Mouse (Mus musculus): Measurements from ENCODE around the gene Camta2.

Gene Camta2

DNA sequence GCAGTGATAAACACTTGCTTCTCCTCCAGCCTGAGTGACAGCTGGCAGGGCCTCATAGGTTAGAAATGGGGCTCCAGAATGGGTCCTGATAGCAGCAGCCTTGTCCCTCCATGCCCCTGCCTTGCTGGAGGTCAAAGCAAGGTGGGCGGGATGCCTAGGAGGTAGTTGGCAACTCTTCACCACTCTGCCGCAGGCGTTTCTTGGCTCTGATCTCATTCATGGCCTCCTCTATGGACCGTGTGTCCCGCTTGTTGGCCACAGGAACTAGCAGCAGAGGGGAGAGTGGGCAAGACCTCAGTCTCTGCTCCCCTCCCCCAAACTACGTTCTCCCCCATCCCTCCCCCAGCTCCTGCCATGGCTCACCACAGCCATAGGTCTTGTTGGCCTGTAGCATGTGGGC lies 23.9 kb downstream of the Camta2 start:
- DNase-seq (ENCODE audit: low spot score) = no peak

DNA sequence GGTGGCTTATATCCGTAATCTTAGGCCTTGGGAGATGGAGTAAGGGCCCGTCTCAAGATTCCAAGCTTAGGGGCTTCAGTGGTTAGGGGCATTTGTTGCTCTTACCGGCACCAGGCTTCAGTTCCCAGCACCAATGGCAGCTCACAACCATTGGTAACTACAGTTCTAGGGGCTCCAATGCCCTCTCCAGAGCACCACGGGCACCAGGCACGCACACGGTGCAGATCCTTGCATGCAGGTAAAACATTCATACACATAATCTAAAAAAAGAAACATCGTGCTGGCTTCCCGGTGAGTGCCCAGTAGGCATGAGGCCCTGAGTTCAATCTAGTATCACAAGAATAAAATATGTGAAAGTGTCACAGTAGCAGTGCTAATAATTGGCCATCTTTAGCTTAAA lies 24.8 kb downstream of the Camta2 start:
- DNase-seq (ENCODE audit: low spot score) = no peak

DNA sequence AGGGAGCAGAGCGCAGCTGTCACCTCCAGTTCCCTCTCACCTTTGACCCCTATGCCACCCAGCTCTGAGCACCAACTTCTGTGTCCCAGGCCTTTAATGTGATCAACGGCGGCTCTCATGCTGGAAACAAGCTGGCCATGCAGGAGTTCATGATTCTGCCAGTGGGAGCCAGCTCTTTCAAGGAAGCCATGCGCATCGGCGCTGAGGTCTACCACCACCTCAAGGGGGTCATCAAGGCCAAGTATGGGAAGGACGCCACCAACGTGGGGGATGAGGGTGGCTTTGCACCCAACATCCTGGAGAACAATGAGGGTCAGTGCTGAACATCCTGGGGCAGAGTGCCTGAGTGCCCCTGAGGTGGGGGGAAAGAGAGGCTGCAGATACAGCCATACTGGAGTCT lies 27.3 kb downstream of the Camta2 start:
- DNase-seq (ENCODE audit: low spot score) = no peak

DNA sequence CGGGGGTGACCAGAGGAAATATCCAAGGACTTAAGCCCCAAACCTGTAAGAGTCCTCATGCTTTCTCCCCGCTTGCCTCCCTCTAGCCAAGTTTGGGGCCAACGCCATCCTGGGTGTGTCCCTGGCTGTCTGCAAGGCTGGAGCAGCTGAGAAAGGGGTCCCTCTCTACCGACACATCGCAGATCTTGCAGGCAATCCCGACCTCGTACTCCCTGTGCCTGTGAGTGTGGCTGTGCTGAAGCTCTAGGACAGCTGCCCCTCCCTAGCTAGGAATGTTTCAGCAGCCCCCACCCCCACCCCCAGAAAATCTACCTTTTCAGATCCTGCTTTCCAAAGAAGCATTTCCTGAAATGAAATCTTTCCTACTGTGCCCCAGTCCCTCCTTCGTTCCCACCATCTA lies 29.0 kb downstream of the Camta2 start:
- no peak for DNase-seq (ENCODE audit: low spot score)

DNA sequence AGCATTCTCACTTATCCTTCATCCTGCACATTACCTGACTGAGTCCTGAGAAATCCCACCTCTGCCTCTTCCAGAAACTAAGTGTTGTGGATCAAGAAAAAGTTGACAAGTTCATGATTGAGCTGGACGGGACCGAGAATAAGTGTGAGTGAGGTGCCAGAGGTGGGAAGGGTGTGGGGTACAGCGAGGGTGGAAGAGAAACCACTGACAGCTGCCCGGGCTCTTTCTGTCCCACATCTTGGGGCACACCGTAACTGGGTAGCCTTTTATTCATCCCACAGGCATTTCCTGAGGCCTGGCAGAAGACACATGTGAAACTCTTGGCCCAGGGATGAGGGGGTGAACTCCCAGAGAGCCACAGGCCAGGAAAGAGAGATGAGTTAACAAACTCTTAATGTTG lies 29.4 kb downstream of the Camta2 start:
- DNase-seq (ENCODE audit: low spot score) = no peak

DNA sequence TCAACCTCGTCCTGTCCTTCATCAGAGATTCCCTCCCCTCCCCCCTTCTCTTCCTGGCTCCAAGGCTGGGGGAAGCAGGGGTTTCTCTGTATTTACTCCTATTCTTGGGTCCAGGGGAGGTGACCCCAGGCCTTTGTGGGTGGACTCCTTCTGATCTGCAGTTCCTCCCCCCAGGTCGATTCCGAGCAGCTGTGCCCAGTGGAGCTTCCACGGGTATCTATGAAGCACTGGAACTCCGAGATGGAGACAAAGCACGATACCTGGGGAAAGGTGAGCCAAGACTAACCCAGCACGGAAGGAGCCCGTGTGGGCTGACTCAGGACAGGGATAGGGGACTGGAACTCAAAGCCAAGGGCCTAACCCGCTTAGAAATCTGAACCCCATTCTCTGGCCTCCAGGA lies 29.9 kb downstream of the Camta2 start:
- no peak for DNase-seq (ENCODE audit: low spot score)

DNA sequence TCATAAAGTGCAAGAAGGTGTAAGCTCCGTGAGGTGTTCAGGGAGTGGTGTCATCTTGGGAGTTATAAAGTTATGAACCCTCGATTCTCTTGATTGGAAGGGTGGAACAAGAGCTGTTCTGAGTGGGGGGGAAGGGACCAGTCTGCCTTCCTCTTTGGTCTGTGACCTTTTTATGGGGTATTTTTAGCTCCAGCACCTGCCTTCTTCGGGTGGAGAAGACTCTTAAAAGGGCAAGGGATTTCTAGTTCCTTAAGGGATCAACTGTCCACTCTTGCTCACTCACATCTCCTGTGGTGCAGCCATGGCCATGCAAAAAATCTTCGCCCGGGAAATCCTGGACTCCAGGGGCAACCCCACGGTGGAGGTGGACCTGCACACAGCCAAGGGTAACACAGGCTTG lies 30.3 kb downstream of the Camta2 start:
- DNase-seq (ENCODE audit: low spot score) = no peak

DNA sequence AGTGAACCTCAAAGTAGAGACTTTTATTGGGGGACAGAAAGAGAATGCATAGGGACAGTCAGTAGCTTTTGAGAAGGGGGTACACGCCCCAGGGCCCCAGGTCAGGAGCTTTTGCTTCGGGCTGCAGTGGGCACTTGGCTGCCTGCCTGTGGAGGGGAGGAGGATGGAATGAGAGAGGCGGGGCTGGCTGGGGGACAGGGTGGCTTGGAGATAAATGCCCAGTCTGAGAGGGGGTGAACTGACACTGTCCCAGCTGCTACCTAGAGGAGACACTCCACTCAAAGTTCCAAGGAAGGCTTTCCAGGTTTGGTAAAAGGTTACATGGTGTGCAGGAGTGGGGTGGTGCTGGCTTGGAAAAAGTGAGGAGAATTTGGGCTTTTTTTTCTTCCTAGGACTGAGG lies 30.9 kb downstream of the Camta2 start, which contains the start of gene Eno3:
Gene Eno3 (plus strand): TSS at position 239 of the 400 bp plus-strand sequence.
- no peak for DNase-seq (ENCODE audit: low spot score)

DNA sequence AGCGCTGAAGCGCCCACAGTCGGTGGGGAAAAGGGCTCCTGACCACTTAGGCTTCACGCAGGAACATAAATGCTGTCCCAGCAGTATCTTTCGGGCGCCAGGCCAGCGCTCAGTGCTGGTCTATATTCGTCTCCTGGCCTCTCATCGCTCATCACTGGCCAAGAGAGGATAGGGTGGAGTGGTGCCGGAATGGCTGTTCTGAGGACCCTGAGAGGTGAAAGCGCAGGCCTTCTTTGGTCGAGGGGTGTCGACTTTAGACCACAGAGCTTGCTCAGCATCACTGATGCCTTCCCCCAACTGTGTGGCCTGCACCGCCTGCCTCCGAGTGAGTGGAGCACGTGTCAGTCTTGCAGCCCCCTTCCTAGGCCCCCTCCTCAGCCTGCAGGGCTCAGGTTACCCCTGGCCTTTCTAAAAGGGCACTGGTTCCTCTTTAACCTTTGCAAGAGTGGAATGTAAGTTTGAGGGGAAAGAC lies 31.4 kb downstream of the Camta2 start:
- DNase-seq (ENCODE audit: low spot score) = no peak

DNA sequence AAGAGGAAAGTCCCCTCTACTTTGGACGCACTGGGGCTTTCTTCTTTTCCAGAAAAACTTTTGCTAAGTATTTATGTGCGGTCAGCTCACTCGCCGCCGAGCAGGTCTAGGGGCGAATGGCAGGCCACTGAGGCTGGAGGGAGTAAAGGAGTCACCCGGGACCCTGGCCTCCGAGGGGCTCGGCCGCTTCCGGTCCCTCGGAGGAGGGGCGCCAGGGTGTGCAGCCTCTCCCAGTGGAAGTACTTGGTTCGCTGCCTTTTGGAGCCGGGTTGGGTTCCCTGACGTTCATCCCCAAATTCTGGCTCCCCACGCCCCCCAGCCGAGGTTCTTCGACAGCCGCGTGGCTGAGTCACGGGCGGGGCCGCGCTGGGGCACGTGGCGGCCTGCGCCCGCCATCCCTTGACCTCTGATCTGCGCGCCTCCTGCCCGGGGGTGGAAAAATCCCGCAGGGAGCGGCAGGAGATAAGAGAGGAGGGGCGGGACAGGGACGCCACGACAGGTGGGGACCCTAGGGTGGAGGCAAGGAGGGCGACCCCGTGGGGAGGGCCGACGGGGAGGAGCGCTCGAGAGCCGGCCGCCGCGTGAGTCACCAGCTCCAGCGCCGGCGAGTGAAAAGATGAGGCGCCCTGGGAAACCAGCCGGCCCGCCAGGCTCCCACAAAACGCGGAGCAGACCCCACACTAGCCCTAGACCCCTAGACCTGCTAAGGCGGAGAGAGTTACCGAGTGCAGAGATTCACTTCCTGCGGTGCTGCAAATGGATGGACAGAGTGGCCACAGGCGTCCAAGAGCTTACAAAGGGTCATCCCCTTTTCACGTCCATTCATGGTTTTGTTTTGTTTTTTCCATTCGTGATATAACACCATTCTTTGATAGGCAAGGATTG lies 32.1 kb downstream of the Camta2 start:
- no peak for DNase-seq (ENCODE audit: low spot score)

DNA sequence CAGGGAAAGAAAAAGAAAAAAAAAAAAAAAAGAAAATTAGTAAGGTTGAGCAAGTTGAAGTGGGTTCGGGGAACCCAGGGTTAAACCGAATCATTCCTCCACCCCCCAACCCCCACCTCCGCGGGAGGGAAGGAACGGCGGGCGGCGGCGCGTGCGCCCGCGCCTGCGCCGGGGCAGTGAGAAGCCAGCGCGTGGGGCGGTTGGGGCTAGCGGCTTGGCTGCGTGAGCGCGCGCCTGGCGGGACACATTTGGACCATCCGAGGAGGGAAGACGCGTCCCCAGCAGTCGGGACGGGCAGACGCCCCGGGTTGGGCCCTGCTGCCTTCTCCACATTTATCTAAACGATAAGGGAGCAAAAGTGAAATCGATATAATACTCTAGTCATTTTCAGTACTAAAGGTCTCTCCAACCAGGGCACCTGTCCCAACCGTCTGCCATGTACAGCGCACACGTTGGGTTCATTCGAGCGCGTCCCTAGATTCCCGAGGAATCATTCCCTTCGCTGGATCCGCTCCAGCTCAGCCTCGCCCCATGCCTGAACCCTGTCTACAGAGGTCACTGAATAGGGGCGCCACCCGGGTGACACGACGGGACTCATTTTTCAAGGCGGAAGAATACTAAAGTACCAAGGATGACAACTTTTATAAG lies 32.9 kb downstream of the Camta2 start:
- DNase-seq (ENCODE audit: low spot score) = peak; percentile 75

DNA sequence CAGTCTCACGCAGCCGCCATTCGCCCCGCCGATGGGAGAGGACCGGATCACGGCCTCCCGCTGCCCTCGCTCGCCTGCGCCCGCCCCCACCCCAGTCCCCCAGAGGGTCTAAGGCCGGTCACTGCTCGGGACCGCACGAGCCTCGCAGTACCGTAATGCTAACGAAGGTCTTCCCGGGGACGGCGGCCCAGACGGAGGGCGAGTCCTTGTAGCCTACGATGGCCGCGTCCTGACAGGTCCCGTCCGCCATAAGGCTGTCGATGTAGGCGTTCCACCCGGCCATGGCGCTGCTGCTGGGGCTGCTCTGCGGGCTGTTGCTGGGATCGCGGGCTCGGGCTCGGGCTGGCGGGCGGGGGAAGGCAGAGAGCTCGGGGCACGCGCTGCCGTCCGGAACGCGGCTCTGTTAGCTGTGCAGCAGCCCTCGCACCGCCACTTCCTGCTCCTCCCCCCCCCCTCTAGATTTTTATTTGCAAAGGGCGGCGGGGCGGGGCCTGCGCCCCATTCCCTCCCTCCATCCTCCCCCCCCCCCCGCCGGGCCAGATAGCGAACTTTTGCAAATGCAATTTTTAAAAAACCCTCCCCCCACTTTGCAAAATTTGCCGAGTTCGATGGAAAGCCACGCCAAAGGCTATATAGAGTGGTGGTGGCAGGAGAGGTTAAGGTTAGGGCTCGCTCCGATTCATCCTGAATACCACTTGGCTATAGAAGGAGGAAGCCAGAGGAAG lies 33.5 kb downstream of the Camta2 start, which contains the start of gene Pfn1:
Gene Pfn1 (minus strand): TSS at position 447 of the 725 bp plus-strand sequence.
- peak; percentile 68 for DNase-seq (ENCODE audit: low spot score)

DNA sequence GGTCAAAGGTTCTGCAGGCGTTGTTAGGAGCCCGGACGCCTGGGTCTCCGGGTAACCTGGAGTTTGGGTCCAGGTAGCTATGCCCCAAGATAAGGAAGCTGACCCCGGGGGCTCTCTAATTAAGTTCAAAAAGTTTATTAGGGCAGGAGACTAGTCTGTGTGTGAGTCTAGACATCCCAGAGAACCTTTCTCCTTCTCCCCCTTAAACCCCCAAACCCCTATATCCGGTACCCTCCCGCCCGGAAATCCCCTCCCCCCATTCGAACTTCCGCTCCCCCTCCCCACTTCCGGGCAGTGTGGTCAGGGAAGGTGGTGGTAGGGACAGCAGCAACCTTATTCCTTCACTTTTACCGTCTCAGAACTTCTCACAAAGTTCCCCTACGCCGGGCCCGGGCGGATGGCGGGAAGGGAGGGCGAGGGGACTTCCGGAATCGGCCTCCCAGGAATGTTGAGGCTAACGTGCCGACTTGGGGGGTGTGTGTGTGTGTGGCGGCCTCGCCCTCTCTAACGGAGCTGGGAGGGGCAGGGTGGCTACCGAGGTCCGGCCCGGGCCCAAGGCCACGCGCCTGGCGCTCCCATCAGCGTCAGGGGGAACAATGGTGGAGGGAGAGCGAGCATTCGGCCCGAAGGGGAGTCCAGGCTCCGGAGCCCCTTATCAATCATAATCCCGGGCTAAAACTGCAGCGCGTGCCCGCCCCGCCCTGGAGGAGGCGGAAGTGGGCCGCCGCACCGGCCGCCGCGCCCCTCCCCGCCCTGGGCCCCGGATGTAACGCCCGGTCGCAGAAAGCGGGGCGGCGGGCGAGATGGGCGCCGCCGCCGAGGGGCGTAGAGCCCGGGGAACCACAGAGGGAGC lies 34.3 kb downstream of the Camta2 start:
- DNase-seq (ENCODE audit: low spot score) = peak; percentile 54

DNA sequence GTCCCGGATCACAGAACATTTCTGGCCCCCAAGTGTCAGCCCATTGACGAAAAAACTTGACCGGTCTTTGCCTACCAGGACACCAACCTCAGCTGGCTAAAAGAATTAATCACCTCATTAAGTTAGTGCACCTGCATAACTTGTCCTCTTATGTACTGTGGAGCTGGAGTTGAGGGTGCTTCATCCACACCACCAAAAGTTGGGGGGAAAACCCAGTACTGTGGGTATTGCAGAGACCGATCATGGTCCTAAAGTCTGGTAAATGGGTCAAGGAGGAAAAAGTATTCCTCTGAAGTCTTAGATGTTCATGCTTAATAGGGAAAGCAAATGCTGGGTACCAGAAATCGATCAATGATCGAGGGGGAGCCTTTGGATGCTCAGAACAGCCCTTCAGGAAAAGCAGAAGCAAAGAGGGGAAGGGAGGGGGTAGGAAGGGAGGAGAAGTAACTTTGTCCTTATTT lies 35.0 kb downstream of the Camta2 start:
- DNase-seq (ENCODE audit: low spot score) = no peak

DNA sequence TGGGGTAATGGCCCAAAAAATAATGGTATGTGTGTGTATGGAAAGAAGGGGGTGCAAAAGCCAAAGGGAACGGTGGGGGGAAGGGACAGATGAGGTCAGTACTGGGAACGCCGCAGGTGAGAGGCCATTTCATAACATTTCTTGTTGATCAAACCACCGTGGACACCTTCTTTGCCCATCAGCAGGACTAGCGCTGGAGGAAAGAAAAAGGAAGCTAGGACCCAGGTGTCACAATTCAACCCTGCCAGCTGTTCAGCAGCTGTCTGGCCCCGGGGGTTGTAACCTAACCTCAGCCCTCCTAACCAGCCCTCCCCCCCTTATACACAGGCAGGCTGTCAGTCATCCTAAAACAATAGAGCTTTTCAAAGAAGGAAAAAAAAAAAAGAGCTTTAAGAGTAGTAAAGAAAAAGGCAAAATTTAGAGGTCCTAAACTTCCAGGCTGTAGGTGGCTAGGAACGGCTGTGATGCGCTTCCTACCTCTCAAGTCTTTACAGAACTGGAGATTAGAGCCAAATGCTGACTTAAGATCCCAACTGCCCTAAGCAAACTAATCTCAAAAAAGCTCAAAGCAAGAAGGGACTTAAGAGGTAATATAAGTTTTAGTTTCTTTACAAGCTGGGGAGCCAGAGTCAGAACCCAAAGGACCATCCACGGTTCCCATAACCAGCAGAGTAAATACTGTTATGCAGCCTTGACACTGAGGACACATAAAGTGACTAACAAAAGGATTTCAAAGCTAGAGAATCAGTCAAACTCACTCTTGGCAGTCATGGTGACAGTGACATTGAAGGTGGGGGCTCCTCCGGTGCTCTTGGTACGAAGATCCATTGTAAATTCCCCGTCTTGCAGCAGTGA lies 35.6 kb downstream of the Camta2 start:
- peak; percentile 8 for DNase-seq (ENCODE audit: low spot score)

DNA sequence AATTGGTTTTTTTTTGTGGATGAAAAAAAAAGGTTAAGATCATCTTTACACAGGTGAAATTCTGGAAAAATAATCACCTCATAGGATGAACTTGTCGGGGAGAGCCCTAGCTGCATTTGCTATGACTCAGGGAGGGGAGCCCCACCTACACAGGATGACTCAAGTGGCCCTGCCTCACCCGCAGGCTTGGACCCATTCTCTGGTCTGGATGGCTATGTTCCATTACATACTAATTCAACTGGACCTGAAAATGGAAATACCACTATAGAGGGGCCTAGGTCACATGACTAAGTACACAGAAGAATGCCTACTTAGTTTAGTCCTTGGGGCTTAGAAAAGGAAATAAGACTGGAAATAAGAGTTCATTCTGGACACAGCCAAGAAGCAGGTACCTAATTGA lies 36.5 kb downstream of the Camta2 start:
- peak; percentile 3 for DNase-seq (ENCODE audit: low spot score)

DNA sequence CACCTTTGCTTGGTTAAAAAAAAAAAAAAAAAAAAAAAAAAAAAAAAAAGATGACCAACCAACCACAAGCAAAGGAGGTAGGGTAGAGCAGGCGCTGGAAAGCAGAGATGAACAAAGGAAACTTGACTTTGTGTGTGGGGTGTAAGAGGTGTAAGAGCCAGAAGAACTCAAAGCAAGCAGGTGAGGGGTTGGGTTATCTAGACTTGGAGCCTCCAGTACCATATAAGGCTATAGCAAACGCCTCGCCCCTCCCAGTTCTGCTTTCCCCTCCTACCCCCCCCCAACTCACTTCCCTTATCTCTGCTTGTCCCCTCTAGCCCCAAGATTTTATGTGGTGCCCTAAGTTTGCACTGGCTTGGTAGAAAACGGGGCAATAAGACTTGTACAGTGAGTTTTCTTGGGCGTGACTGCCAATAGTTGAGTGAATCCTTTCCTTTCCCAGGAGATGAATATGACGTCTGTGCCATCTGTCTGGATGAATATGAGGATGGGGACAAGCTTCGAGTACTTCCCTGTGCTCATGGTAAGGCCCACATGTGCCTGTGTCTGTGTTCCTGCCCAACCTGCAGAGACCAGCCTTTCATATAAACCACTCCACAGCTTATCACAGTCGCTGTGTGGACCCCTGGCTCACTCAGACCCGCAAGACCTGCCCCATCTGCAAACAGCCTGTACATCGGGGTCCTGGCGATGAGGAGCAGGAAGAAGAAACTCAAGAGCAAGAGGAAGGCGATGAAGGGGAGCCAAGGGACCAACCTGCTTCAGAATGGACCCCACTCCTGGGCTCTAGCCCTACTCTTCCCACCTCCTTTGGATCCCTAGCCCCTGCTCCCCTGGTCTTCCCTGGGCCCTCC lies 37.4 kb downstream of the Camta2 start:
- peak; percentile 5 for DNase-seq (ENCODE audit: low spot score)

DNA sequence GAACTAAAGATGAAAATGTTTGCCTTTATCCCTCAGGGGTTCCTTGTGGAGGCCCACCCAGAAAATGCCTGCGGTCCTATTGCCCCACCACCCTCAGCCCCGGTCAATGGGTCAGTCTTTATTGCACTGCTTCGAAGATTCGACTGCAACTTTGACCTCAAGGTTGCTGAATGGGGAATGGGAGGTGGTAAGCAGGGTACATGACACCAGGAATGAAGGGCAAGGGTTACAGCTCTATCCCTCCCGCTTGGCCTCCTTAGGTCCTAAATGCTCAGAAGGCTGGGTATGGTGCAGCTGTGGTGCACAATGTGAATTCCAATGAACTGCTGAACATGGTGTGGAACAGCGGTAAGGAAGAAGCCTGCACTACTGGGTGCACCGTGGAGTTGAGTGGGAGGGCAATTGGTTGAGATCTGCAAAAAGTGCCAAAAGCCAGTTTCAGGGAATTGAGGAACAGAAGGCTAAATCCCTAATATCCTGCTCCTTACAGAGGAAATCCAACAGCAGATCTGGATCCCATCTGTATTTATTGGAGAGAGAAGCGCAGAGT lies 38.6 kb downstream of the Camta2 start:
- DNase-seq (ENCODE audit: low spot score) = peak; percentile 11

DNA sequence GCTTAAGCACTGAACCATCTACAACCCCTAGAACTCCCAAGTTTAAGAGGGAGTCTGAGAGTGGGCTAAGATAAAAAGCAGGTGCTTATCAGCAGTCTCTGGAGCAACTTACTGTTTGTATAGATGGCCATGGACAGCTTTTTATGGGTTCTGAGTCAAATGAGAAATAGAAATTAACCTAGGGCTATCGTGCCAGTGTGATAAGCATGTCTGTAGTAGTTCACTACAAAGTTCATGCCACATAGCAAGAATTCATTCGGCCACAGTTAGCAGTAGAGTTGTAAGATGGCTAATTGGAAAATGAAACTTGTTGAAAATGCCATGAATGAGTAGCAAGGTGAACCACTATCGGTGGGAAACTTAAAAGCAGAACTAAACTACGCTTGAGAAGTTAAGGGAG lies 39.4 kb downstream of the Camta2 start:
- DNase-seq (ENCODE audit: low spot score) = no peak

Data from layer of hippocampus, adult 11-12 months (tissue).